Mouse (Mus musculus) embryonic stem cell, embryonic (primary cell): Measurements from ENCODE around the gene Larp4.

Experiments
- CTCF ChIA-PET, 4 experiments: fragments of 300-600 bp in 2 of 4; fragments of 350-600 bp in 2 of 4; sonication (Branson Sonifier 250); formaldehyde crosslinking; loops; one replicate each; lab custom pipeline; 2022; ENCODE audit warnings: inconsistent platforms in 2 of 4; lab: Charles Lee
- POLR2A ChIA-PET, 4 experiments: fragments of 300-600 bp in 2 of 4; fragments of 350-600 bp in 2 of 4; sonication (Branson Sonifier 250); formaldehyde crosslinking; loops; one replicate each; lab custom pipeline; 2022; ENCODE audit warnings: antibody characterized with exemption in 4 of 4, inconsistent platforms in 1 of 4; lab: Charles Lee

Larp4 gene

DNA sequence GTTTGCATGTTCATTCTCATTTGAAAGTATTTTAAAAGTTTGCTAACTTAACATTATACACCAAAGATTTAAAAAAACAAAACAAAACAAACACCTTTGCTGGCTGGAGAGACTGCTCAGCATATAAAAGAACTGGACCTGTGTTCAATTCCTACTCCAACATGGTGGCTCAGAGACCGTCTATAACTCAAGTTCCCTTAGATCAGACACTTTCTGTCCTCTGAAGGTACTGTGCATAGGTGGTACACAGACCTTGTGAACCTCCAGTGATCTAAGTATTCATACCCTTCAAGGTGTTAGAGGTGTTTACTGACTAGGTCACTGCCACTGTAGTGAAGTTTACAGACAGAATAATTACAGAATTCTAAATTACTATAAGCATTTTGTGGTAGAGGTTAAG is 9.4 kb downstream of the Larp4 start:
- CTCF ChIA-PET: no interaction called here
- POLR2A ChIA-PET: interaction anchor here in 1 of 4 experiments (0.9 kb wide), 1 partner anchor 213 kb away, joined by 4 read pairs; no protein-coding TSS in a partner anchor

DNA sequence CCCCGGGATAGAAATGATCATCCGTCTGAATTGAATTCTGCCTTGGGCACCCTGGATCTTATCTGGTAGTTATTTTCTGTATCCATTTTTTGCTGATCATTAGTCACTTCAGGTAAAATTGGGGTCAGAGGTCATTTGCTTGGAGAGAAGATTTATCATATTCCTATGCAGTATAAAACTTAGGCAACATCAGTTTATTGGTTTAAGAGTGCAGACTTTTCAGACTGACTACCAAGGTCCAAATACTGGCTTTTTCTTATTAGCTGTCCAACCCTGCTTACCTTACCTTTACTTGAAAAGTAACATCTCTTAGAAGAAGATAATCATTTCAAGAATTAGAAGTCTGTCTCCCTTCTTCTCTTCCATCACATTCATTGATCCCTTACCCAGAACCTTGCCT is 9.8 kb downstream of the Larp4 start:
- ChIA-PET CTCF (interaction anchor here in 2 of 4 experiments (0.6 to 0.7 kb wide), 3 partner anchors 57 to 1259 kb away, joined by 3 to 9 read pairs (median 3); no protein-coding TSS in a partner anchor), POLR2A (interaction anchor here in 1 of 4 experiments (0.6 to 1.5 kb wide), 5 partner anchors 10 to 213 kb away, joined by 3 to 4 read pairs (median 3); no protein-coding TSS in a partner anchor)

DNA sequence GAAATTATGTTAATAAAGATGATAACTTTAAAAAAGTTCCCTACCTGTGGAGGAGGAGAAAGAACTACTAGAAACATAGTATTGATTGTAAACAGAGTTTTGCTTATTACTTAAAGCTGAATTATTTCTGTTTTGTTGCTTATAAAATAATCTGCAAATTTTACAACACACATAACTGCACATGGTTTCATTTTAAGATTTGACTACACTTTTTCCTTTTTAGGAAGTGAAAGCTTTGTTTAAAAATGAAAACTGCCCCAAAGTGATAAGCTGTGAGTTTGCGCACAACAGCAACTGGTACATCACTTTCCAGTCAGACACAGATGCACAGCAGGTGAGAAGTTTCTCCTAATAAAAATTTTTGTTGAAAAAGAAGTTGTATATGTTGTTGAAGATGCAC is 23.2 kb downstream of the Larp4 start:
- CTCF ChIA-PET: no interaction called here

GRCm38 (mm10) chr15:99997114-99997804 is 27.4 kb downstream of the Larp4 start:
- CTCF ChIA-PET: no interaction called here
- POLR2A ChIA-PET: interaction anchor here in 1 of 4 experiments (1.1 to 2.2 kb wide), 2 partner anchors 12 to 24 kb away, joined by 3 to 10 read pairs; no protein-coding TSS in a partner anchor

More for the DNA sequence above, 23.2 kb downstream of the Larp4 start:
- POLR2A ChIA-PET: interaction anchor here in 1 of 4 experiments (1.3 to 1.8 kb wide), 2 partner anchors 11 to 20 kb away, joined by 7 to 10 read pairs; no protein-coding TSS in a partner anchor

DNA sequence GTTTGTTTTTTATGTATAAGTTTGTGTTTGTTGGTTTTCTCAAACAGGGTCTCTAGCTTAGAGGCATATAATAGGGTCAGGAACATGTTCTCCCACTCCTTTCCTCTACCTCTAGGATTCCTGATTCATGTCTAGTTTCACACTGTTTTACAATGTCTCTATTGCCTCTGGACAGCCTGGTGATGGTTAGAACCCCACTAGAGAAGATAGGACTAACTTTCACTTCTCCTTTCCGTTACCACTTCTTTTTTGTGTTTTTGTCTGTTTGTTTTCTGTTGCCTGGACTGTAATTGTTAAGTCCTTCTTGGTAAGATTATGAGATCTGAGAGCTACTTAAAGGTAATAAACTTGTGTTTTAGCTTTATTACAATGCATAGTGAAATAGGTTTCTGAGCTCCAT is 29.5 kb downstream of the Larp4 start:
- CTCF ChIA-PET: no interaction called here
- POLR2A ChIA-PET: interaction anchor here in 2 of 4 experiments (0.6 to 1.4 kb wide), 6 partner anchors 15 to 351 kb away, joined by 3 to 6 read pairs (median 4); no protein-coding TSS in a partner anchor

DNA sequence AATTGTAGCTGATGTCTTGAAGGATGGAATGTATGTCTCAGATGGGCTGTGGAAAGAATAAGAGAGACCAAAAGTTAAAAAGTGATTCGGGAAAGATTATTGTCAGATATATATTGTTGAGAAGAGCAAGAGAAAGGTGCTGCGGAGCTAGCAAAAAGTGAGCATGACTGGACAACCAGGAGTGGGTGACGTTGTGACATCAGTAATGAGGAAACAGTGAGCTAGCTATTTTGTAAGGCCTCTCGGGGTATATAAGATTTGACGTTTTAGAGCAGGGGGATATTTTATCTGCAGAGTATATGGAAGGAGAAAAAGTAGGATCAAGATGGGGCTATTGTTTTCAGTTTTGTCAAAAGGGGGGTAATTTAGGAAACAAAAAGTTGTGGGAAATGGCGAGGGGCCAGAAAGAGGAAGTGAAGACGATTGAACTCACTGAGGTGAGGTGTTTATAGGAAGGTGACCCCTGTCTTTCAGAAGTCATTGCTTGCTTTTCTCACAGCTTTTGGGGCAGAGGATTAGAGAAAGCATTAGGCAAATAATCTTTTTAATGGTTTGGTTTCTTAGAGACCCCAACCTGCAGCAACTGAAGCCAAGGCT is 34.9 kb downstream of the Larp4 start:
- CTCF ChIA-PET: no interaction called here
- POLR2A ChIA-PET: interaction anchor here in 2 of 4 experiments (1.0 to 2.0 kb wide), 3 partner anchors 10 to 33 kb away, joined by 3 to 6 read pairs (median 4); no protein-coding TSS in a partner anchor

DNA sequence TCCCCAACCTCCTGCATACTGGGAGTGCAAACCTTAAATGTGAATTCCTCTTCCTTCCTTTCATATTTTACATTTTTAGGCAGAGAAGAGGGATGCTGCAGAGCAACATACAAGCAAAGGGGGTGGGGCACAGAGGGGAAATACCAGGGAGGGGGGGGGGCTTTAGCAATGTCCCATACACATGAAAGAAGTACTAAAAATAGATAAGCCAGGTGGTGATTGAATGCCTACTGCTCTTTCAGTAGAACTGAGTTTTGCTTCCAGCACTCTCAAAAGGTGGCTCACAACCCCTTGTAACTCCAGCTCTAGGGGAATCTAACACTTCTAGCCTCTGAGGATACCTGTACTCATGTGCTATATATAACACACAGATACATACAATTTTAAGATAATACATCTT is 36.3 kb downstream of the Larp4 start:
- ChIA-PET CTCF (interaction anchor here in 2 of 4 experiments (0.6 kb wide), 3 partner anchors 33 to 109 kb away, joined by 5 to 6 read pairs (median 5); no protein-coding TSS in a partner anchor), POLR2A (interaction anchor here in 2 of 4 experiments (0.6 to 2.8 kb wide), 4 partner anchors 11 to 34 kb away, joined by 3 to 12 read pairs (median 4); no protein-coding TSS in a partner anchor)

DNA sequence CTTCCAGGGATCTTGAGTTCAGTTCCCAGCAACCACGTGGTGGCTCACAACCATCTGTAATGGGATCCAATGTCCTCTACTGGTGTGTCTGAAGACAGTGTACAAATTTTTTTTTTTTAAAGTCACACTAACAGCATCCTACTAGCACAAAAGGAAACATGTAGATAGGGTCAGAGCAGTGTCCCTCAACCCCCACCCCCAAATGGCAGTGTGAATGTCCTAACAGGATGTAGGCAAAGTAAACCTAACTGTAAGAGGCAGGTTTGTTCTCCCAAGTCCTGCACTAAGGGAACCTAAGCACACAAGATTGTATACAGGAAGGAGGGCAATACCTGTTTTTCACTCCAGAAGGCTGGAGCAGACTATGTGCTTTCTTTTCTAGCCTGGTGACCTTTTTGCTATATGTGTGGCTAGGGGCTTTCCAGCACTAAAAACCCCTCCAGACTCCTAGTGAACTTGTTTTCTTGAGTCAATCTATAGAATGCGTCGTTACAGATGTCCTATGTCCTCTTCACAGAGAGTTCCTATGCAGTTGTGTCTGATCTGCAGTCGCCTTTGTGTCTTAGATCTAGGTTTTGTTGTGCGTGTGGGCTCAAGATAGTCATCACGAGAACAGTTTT is 48.5 kb downstream of the Larp4 start:
- ChIA-PET CTCF (no interaction called here), POLR2A (interaction anchor here in 2 of 4 experiments (0.6 to 0.9 kb wide), 2 partner anchors 46 to 208 kb away, joined by 4 to 5 read pairs; no protein-coding TSS in a partner anchor)

GRCm38 (mm10) chr15:100021175-100021574 is 51.3 kb downstream of the Larp4 start:
- CTCF ChIA-PET: interaction anchor here in 1 of 4 experiments (0.6 kb wide), 1 partner anchor 662 kb away, joined by 7 read pairs; no protein-coding TSS in a partner anchor
- POLR2A ChIA-PET: interaction anchor here in 2 of 4 experiments (0.6 kb wide), 2 partner anchors 313 to 340 kb away, joined by 4 to 7 read pairs; no protein-coding TSS in a partner anchor

- POLR2A ChIA-PET: no interaction called here
- CTCF ChIA-PET: interaction anchor here in 2 of 4 experiments (0.6 to 1.7 kb wide), 4 partner anchors 16 to 434 kb away, joined by 3 read pairs; no protein-coding TSS in a partner anchor
These were observed 53.1 kb downstream of the Larp4 start for GRCm38 (mm10) chr15:100022923-100023322.

DNA sequence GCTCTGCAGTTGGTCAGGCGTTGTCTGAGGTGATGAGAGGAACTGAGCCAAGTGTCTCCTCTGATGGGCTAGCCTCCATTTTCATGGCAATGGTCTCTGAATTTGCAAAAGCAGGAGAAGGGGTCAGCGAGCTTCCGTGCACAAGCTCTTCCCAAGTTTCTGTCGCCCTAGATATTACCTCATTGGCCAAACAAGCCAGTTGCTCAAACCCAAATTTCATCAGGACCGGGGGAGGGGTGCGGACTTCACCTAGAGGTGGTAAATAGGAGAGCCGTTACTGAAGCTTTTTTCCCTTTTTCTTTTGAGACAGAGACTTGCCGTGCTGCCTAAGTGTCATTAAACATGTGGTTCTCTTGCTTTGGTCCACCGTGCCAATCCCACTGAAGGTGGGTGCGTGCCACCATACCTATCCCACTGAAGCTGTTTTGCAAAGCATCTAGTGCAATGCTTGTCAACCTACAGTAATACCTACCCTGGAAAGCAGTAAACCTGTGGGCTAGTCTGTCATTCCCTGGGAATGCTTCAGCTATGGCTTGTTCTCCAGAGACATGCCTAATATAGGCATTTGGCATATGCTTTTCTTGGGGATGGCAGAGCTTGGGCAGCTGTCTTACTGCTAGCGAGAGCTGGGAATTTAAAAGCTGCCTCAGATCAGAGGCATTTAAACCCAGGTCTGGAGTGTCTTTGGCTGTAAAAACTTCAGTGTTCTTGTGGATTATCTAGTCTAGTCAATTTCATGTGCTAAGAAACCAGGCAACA is 55.4 kb downstream of the Larp4 start:
- ChIA-PET CTCF (interaction anchor here in 3 of 4 experiments (0.6 to 1.6 kb wide), 3 partner anchors 13 to 47 kb away, joined by 3 to 8 read pairs (median 3); partner anchors contain the start of gene Dip2b (in 2 of the 3)), POLR2A (interaction anchor here in 3 of 4 experiments (0.6 to 1.0 kb wide), 5 partner anchors 8 to 193 kb away, joined by 3 to 4 read pairs (median 3); no protein-coding TSS in a partner anchor)

DNA sequence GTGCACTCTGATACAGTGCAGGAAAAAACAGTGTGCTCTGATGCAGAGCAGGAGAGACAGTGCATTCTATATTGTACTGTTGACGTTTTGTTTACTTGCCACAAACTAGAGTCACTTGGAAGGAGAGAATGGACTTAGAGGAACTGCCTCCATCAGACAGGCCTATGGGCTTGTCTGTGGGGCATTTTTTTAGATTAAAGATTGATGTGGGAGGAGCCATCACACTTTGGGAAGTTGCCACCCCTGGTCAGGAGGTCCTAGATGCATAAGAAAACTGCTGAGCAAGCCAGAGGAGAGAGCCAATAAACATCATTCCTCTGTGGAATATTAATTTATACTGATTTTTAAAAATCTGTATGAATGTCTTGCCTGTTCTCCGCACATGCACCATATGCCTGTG is 58.3 kb downstream of the Larp4 start:
- CTCF ChIA-PET: no interaction called here

GRCm38 (mm10) chr15:100029497-100029896 is 59.6 kb downstream of the Larp4 start:
- POLR2A ChIA-PET: interaction anchor here in 2 of 4 experiments (0.7 to 1.0 kb wide), 2 partner anchors 30 to 105 kb away, joined by 3 to 4 read pairs; no protein-coding TSS in a partner anchor
- CTCF ChIA-PET: interaction anchor here in 3 of 4 experiments (0.7 to 1.2 kb wide), 3 partner anchors 9 to 186 kb away, joined by 3 to 5 read pairs (median 4); partner anchors contain the start of gene Dip2b (in 2 of the 3)

More for the DNA sequence above, 58.3 kb downstream of the Larp4 start:
- POLR2A ChIA-PET: no interaction called here

GRCm38 (mm10) chr15:100029900-100030299 is 60.0 kb downstream of the Larp4 start:
- ChIA-PET POLR2A (interaction anchor here in 2 of 4 experiments (0.7 to 1.0 kb wide), 2 partner anchors 31 to 104 kb away, joined by 3 to 4 read pairs; no protein-coding TSS in a partner anchor), CTCF (interaction anchor here in 3 of 4 experiments (0.7 to 1.2 kb wide), 3 partner anchors 8 to 186 kb away, joined by 3 to 5 read pairs (median 4); partner anchors contain the start of gene Dip2b (in 2 of the 3))

DNA sequence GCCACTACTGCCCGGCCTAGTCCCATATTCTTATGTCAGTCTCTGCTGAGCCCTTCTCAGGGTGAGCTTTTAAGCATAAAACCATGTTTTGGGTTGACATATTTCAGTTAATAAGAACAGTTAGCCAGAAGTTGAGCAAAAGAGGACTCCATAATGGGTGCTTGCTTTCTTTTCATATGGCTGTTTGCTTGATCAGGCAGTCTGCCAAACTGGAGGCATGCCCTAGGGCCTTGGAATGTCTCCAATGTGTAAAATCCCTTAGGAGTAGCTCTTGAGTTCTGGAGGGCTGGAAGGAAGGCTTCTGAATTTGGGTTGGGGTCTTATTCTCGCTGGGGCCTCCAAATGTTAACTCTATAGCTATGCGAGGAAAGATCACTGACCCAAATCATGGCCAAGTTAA is 62.7 kb downstream of the Larp4 start:
- POLR2A ChIA-PET: interaction anchor here in 3 of 4 experiments (0.5 to 1.6 kb wide), 9 partner anchors 9 to 337 kb away, joined by 3 to 4 read pairs (median 3); no protein-coding TSS in a partner anchor

DNA sequence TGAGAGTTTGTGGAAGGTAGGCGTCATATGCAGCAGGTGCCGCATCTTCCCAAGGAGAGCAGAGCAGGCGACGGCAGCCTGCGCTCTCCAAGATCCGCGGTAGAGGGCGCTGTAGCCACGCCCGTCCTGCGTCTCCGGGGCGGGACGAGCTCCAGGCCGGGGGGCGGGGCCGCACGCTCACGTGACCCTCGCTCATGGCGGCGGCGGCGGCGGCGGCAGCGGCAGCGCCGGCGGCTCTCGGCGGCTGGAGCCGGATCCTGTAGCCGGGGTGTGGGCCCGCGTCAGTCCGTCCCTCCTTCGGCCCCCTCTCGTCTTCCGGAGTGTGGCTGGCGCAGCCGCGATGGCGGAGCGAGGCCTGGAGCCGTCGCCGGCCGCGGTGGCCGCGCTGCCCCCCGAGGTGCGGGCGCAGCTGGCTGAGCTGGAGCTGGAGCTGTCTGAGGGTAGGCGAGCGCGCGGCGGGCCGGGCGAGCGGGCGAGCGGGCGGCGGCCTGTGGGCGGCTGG is 68.7 kb downstream of the Larp4 start, which contains the start of gene Dip2b:
Dip2b (plus strand) TSS at position 195 of the 502 bp plus-strand sequence.
- ChIA-PET CTCF (interaction anchor here (0.5 to 2.2 kb wide), 64 partner anchors 9 to 870 kb away, joined by 3 to 12 read pairs (median 3); partner anchors contain the start of genes Gm17349 (in 1 of the 4) and Pou6f1 (in 1 of the 4)), POLR2A (interaction anchor here in 3 of 4 experiments (0.5 to 2.1 kb wide), 26 partner anchors 11 to 359 kb away, joined by 3 to 8 read pairs (median 3); partner anchors contain the start of genes Atf1 (in 1 of the 3), Lima1 (in 1 of the 3) and Tmprss12 (in 1 of the 3))

More for the DNA sequence above, 62.7 kb downstream of the Larp4 start:
- CTCF ChIA-PET: interaction anchor here in 2 of 4 experiments (0.6 to 0.9 kb wide), 3 partner anchors 101 to 308 kb away, joined by 3 to 5 read pairs (median 5); no protein-coding TSS in a partner anchor
